Mouse (Mus musculus) thymus, adult 2 months (tissue): Measurements from ENCODE around the gene Insig1. TPM values are rescaled to one million over a fixed set of nuclear protein-coding genes. Genes with fewer than 3 reads are reported as not detected.

Experiments
- DNase-seq: peaks from one replicate; pipeline ENCODE4 v3.0.0; 2021
- H3K27ac ChIP-seq: fragments of 200-500 bp; 2 replicates; pipeline ENCODE4 v1.5.1; 2012; ENCODE audit warnings: low read length, control low read depth; ENCODE audit not compliant: control insufficient read depth, insufficient read depth
- H3K27me3 ChIP-seq: fragments of 200-500 bp; 2 replicates; pipeline ENCODE4 v1.6.1; 2012; ENCODE audit warnings: mild to moderate bottlenecking, low read length, moderate library complexity, mixed read lengths; ENCODE audit not compliant: control insufficient read depth, insufficient read depth
- H3K36me3 ChIP-seq: fragments of 200-500 bp; 2 replicates; pipeline ENCODE4 v1.6.1; 2012; ENCODE audit warnings: mild to moderate bottlenecking, low read length, moderate library complexity; ENCODE audit not compliant: control insufficient read depth, insufficient read depth
- H3K4me1 ChIP-seq: fragments of 200-500 bp; replicated peaks from 2 replicates; pipeline ENCODE4 v1.6.1; 2012; ENCODE audit warnings: low read length; ENCODE audit not compliant: control insufficient read depth, insufficient read depth
- H3K4me3 ChIP-seq: fragments of 200-500 bp; 2 replicates; pipeline ENCODE4 v1.5.1; 2012; ENCODE audit warnings: mild to moderate bottlenecking, low read length, control low read depth, moderate library complexity; ENCODE audit not compliant: control insufficient read depth, insufficient read depth
- CTCF ChIP-seq: fragments of 200-500 bp; IDR thresholded peaks from 2 replicates; pipeline ENCODE4 v1.5.1; 2012; ENCODE audit warnings: mild to moderate bottlenecking, control low read depth, low read length, moderate library complexity, borderline replicate concordance; ENCODE audit not compliant: control insufficient read depth, poor library complexity, insufficient read depth; ENCODE audit errors: extremely low read depth
- POLR2A ChIP-seq: fragments of 200-500 bp; IDR thresholded peaks from 2 replicates; pipeline ENCODE4 v1.6.1; 2012; ENCODE audit warnings: mild to moderate bottlenecking, low read length, control low read depth, moderate library complexity; ENCODE audit not compliant: control insufficient read depth, poor library complexity, insufficient read depth; ENCODE audit errors: extremely low read depth
- WGBS: fragments of 180-500 bp; shearing (Covaris S2); methylation state at CpG from one replicate; pipeline ENCODE4 v1.1.7; 2018; 5-methylcytosine and 5-hydroxymethylcytosine counted together
- polyA plus RNA-seq: library from polyadenylated mRNA; depleted of rRNA; stranded (reverse); fragments of >200 nt; gene quantifications from 2 replicates; pipeline ENCODE4 v1.2.3, GENCODE M21; 2012; rRNA removed

The Insig1 gene
- polyA plus RNA-seq, 1 experiment, result 39.6 TPM

- no peak overlapping the region for H3K4me3 ChIP-seq
- H3K27me3 ChIP-seq, result peaks cover 10% of the 10 kb centered on the region
- TF ChIP-seq CTCF (no peak), POLR2A (no peak)
- WGBS, result 10% methylated on average over 11 of the region's 11 CpGs
- no peak overlapping the region for H3K27ac ChIP-seq
- no peaks in the 10 kb centered on the region for H3K36me3 ChIP-seq
- no peak for DNase-seq
- no peaks in the 10 kb centered on the region for H3K4me1 ChIP-seq
Measured at GRCm38 (mm10) chr5:28123455-28123825, 52.3 kb downstream of the Insig1 start.

- H3K4me1 ChIP-seq, result no peaks in the 10 kb centered on the region
- no peak overlapping the region for H3K4me3 ChIP-seq
- peaks cover 10% of the 10 kb centered on the region for H3K27me3 ChIP-seq
- DNase-seq, result no peak
- no peak overlapping the region for H3K27ac ChIP-seq
- H3K36me3 ChIP-seq, result no peaks in the 10 kb centered on the region
- TF ChIP-seq CTCF (no peak), POLR2A (no peak)
- WGBS, result 9% methylated on average over 28 of the region's 28 CpGs
Measured at GRCm38 (mm10) chr5:28124321-28125230, 53.4 kb downstream of the Insig1 start.

Other genes starting within 250 kb of the Insig1 start
- not detected in 2 replicates for gene Htr5a, start 229.2 kb upstream of the Insig1 start, polyA plus RNA-seq
- gene En2, start 94.3 kb downstream of the Insig1 start, polyA plus RNA-seq, result 0.04 and 0.10 TPM in 2 replicates
- gene Cnpy1, start 174.4 kb downstream of the Insig1 start, polyA plus RNA-seq, result 0.06 TPM in 1 of 2 replicates, not detected in the other
- 80.9 and 89.7 TPM in 2 replicates for gene Rbm33, start 245.8 kb downstream of the Insig1 start, polyA plus RNA-seq